Mouse (Mus musculus) layer of hippocampus, adult 9-11 months (tissue): Measurements from ENCODE around the gene Pde2a.
"Not testable (repeated sequence)": the region's sequence is repeated elsewhere in the genome, so short reads cannot be mapped to it uniquely, and the experiment has no call there.

Experiments
- DNase-seq: peaks from one replicate; pipeline ENCODE4 v3.0.0; 2022

The Pde2a gene

GRCm38 (mm10) chr7:101534428-101534827 is 112.9 kb downstream of the Pde2a start:
- DNase-seq = no peak

- no peak for DNase-seq
Observed at GRCm38 (mm10) chr7:101535102-101535501, 113.6 kb downstream of the Pde2a start.

- no peak for DNase-seq
Observed at GRCm38 (mm10) chr7:101535517-101535916, 114.0 kb downstream of the Pde2a start.

GRCm38 (mm10) chr7:101537541-101537940 is 116.0 kb downstream of the Pde2a start:
- DNase-seq = no peak

GRCm38 (mm10) chr7:101538141-101538933 is 116.8 kb downstream of the Pde2a start:
- DNase-seq = no peak

- DNase-seq = no peak
Observed at GRCm38 (mm10) chr7:101539774-101540173, 118.3 kb downstream of the Pde2a start.

- no peak for DNase-seq
Observed at GRCm38 (mm10) chr7:101540684-101541083, 119.2 kb downstream of the Pde2a start.

GRCm38 (mm10) chr7:101541132-101541531 is 119.6 kb downstream of the Pde2a start:
- DNase-seq = peak; percentile 83

GRCm38 (mm10) chr7:101541734-101542133 is 120.2 kb downstream of the Pde2a start:
- peak; percentile 62 for DNase-seq

GRCm38 (mm10) chr7:101547651-101548050 is 126.2 kb downstream of the Pde2a start:
- DNase-seq = no peak

- no peak for DNase-seq
Observed at GRCm38 (mm10) chr7:101549266-101549665, 127.8 kb downstream of the Pde2a start.

- no peak for DNase-seq
Observed at GRCm38 (mm10) chr7:101550686-101551485, 129.4 kb downstream of the Pde2a start.

GRCm38 (mm10) chr7:101551530-101551929 is 130.0 kb downstream of the Pde2a start:
- DNase-seq = no peak

GRCm38 (mm10) chr7:101555473-101555872 is 134.0 kb downstream of the Pde2a start:
- not testable (repeated sequence) for DNase-seq

GRCm38 (mm10) chr7:101557391-101557790 is 135.9 kb downstream of the Pde2a start:
- no peak for DNase-seq

GRCm38 (mm10) chr7:101559393-101559792 is 137.9 kb downstream of the Pde2a start:
- DNase-seq = not testable (repeated sequence)
